Mouse (Mus musculus) left cerebral cortex, adult 8-10 months (tissue): ENCODE data around the gene Pi16. TPM values are rescaled to one million over a fixed set of nuclear protein-coding genes. Genes with fewer than 3 reads are reported as not detected.
"Not testable (repeated sequence)": the region's sequence is repeated elsewhere in the genome, so short reads cannot be mapped to it uniquely, and the experiment has no call there.

Source experiments
- DNase-seq, 2 experiments: peaks; one replicate each; pipeline ENCODE4 v3.0.0; 2022; ENCODE audit warnings: low spot score in 2 of 2
- total RNA-seq, 4 experiments: library from RNA; stranded (reverse); gene quantifications; 2 replicates each; pipeline ENCODE4 v1.2.4; 2022

The Pi16 gene
- total RNA-seq, 4 experiments from 2014 or later, result 1.2 to 1.6 (median 1.4) TPM

GRCm38 (mm10) chr17:29330221-29330620 lies 12.7 kb downstream of the Pi16 start:
- DNase-seq, result no peak

- no peak for DNase-seq
Observed at GRCm38 (mm10) chr17:29330671-29331410, 13.4 kb downstream of the Pi16 start.

GRCm38 (mm10) chr17:29332186-29332685 lies 14.8 kb downstream of the Pi16 start:
- no peak for DNase-seq

GRCm38 (mm10) chr17:29336266-29336990 lies 18.9 kb downstream of the Pi16 start:
- DNase-seq, result no peak

- DNase-seq, result no peak
Observed at GRCm38 (mm10) chr17:29337979-29338823, 20.7 kb downstream of the Pi16 start.

- DNase-seq, result no peak
Observed at GRCm38 (mm10) chr17:29339170-29339768, 21.8 kb downstream of the Pi16 start.

- DNase-seq, result no peak
Observed at GRCm38 (mm10) chr17:29340406-29341261, 23.2 kb downstream of the Pi16 start.

GRCm38 (mm10) chr17:29341591-29342003 lies 24.1 kb downstream of the Pi16 start:
- DNase-seq, result no peak

GRCm38 (mm10) chr17:29342010-29342910 lies 24.8 kb downstream of the Pi16 start:
- DNase-seq, result no peak

GRCm38 (mm10) chr17:29343241-29343640 lies 25.8 kb downstream of the Pi16 start:
- DNase-seq, result no peak

GRCm38 (mm10) chr17:29345272-29345671 lies 27.8 kb downstream of the Pi16 start:
- no peak for DNase-seq

GRCm38 (mm10) chr17:29346496-29347125 lies 29.1 kb downstream of the Pi16 start:
- peak in 1 of 2 experiments; percentile 67 for DNase-seq

GRCm38 (mm10) chr17:29347126-29347644 lies 29.7 kb downstream of the Pi16 start:
- no peak for DNase-seq

- peak; percentile 91 to 97 for DNase-seq
Observed at GRCm38 (mm10) chr17:29347645-29348256, 30.3 kb downstream of the Pi16 start, which contains the start of gene Mtch1. Gene Mtch1 (minus strand): TSS chr17:29347934.

- no peak for DNase-seq
Observed at GRCm38 (mm10) chr17:29348996-29349395, 31.5 kb downstream of the Pi16 start.

GRCm38 (mm10) chr17:29351056-29351455 lies 33.6 kb downstream of the Pi16 start:
- not testable (repeated sequence) for DNase-seq

- peak in 1 of 2 experiments; percentile 53 for DNase-seq
Observed at GRCm38 (mm10) chr17:29355461-29355840, 38.0 kb downstream of the Pi16 start.
